Comparison of ENCODE assay signal across 8 mouse cellular contexts in genomic region chr9:103304927-103305326, GRCm38 (mm10). TPM values are rescaled to one million over a fixed set of nuclear protein-coding genes. Genes with fewer than 3 reads are reported as not detected.
DNase-seq lines count a peak whose midpoint lies in the region; ATAC-seq and TF ChIP-seq lines count a peak whose summit lies in the region.

Gene 1300017J02Rik (minus strand): TSS chr9:103305082.
Gene Topbp1 (plus strand): TSS chr9:103305215.

- peak; percentile 4; the same call in 1 of the 2 replicates for TF ChIP-seq CTCF in bone marrow, adult 2 months (IDR thresholded peaks at IDR 0.05; ENCODE audit: control insufficient read depth, insufficient read depth, low read length)

- peak within 1 kb of the TSS; percentile 75 for H3K4me2 ChIP-seq in embryonic facial prominence, embryonic 15.5 days (replicated peaks)
- peak within 1 kb of the TSS; percentile 73 for H3K4me2 ChIP-seq in kidney, embryonic 14.5 days (replicated peaks; ENCODE audit: low read depth, low read length)
- H3K4me2 ChIP-seq in limb, embryonic 15.5 days: peak within 1 kb of the TSS; percentile 74

- peak; percentile 97 for ATAC-seq in embryonic facial prominence, embryonic 15.5 days (ENCODE audit: insufficient number of reproducible peaks, low FRiP score, low TSS enrichment, low read depth)
- peak; percentile 98 for ATAC-seq in kidney, embryonic 14.5 days (ENCODE audit: low FRiP score, low TSS enrichment)
- ATAC-seq in limb, embryonic 15.5 days (ENCODE audit: insufficient number of reproducible peaks, low FRiP score, low TSS enrichment, low read depth): peak; percentile 92

- peak; percentile 94 for DNase-seq in 416B (ENCODE audit: low read depth)
- DNase-seq in heart, adult 9 months (ENCODE audit: low spot score in 2 of 2): peak; percentile 85 to 89
- DNase-seq in monocyte, adult 2 months (ENCODE audit: low read depth in 1 of 2, low spot score in 2 of 2): peak; percentile 73 to 84
- DNase-seq in spleen, postnatal 36 days (ENCODE audit: low spot score in 2 of 2): peak; percentile 93 to 94

- H3K4me3 ChIP-seq in bone marrow, adult 2 months (replicated peaks; ENCODE audit: control insufficient read depth, low read depth, low read length): peak within 1 kb of the TSS; percentile 98
- H3K4me3 ChIP-seq in embryonic facial prominence, embryonic 15.5 days (replicated peaks): peak within 1 kb of the TSS; percentile 94
- peak within 1 kb of the TSS; percentile 96 for H3K4me3 ChIP-seq in kidney, embryonic 14.5 days (ENCODE audit: low read length)
- H3K4me3 ChIP-seq in limb, embryonic 15.5 days: peak within 1 kb of the TSS; percentile 81

- no peaks in the 10 kb centered on the region for H3K9me3 ChIP-seq in embryonic facial prominence, embryonic 15.5 days (replicated peaks)
- no peaks in the 10 kb centered on the region for H3K9me3 ChIP-seq in kidney, embryonic 14.5 days (ENCODE audit: control insufficient read depth, low read length)
- H3K9me3 ChIP-seq in limb, embryonic 15.5 days: no peaks in the 10 kb centered on the region

- peaks cover 18% of the 10 kb centered on the region for H3K36me3 ChIP-seq in embryonic facial prominence, embryonic 15.5 days
- H3K36me3 ChIP-seq in kidney, embryonic 14.5 days (ENCODE audit: control insufficient read depth, insufficient read depth, low read length): peaks cover 30% of the 10 kb centered on the region
- H3K36me3 ChIP-seq in limb, embryonic 15.5 days: peaks cover 22% of the 10 kb centered on the region

- under 1% methylated on average over 49 of the region's 49 CpGs for WGBS in bone marrow, adult 2 months
- WGBS in embryonic facial prominence, embryonic 15.5 days: under 1% methylated on average over 48 of the region's 49 CpGs
- WGBS in kidney, embryonic 14.5 days: under 1% methylated on average over 49 of the region's 49 CpGs
- WGBS in limb, embryonic 15.5 days: under 1% methylated on average over 49 of the region's 49 CpGs

- H3K9ac ChIP-seq in embryonic facial prominence, embryonic 15.5 days: peak within 1 kb of the TSS; percentile 87
- peak within 1 kb of the TSS; percentile 95 for H3K9ac ChIP-seq in kidney, embryonic 14.5 days (ENCODE audit: low read depth, low read length)
- peak within 1 kb of the TSS; percentile 81 for H3K9ac ChIP-seq in limb, embryonic 15.5 days

- H3K27ac ChIP-seq in bone marrow, adult 2 months (ENCODE audit: control insufficient read depth, insufficient read depth, low read depth, low read length, poor library complexity): peak within 1 kb of the TSS; percentile 97
- H3K27ac ChIP-seq in embryonic facial prominence, embryonic 15.5 days (replicated peaks): peak within 1 kb of the TSS; percentile 90
- H3K27ac ChIP-seq in kidney, embryonic 14.5 days (ENCODE audit: low read depth, low read length): peak within 1 kb of the TSS; percentile 88
- peak within 1 kb of the TSS; percentile 93 for H3K27ac ChIP-seq in limb, embryonic 15.5 days

- H3K4me1 ChIP-seq in bone marrow, adult 2 months (ENCODE audit: control insufficient read depth, insufficient read depth, low read length): peaks cover 1% of the 10 kb centered on the region; the same call in 1 of the 2 replicates
- H3K4me1 ChIP-seq in embryonic facial prominence, embryonic 15.5 days: peaks cover 21% of the 10 kb centered on the region
- H3K4me1 ChIP-seq in kidney, embryonic 14.5 days (ENCODE audit: control insufficient read depth, insufficient read depth, low read length): peaks cover 9% of the 10 kb centered on the region; the same call in 1 of the 2 replicates
- H3K4me1 ChIP-seq in limb, embryonic 15.5 days: peaks cover 4% of the 10 kb centered on the region; the same call in 1 of the 2 replicates

- TF ChIP-seq POLR2A in bone marrow, adult 2 months (IDR thresholded peaks at IDR 0.05; ENCODE audit: borderline replicate concordance, control insufficient read depth, low read depth, low read length): peak; percentile 98

- H3K27me3 ChIP-seq in embryonic facial prominence, embryonic 15.5 days: no peaks in the 10 kb centered on the region
- H3K27me3 ChIP-seq in kidney, embryonic 14.5 days (ENCODE audit: control insufficient read depth, insufficient read depth, low read length): no peaks in the 10 kb centered on the region
- H3K27me3 ChIP-seq in limb, embryonic 15.5 days: no peaks in the 10 kb centered on the region

RNA-seq across cellular contexts. Expression of gene 1300017J02Rik, which starts in this region (rescaled TPM):
- 52.1 and 67.0 TPM in 2 replicates for polyA plus RNA-seq in bone marrow, adult 2 months (2011; ENCODE audit: insufficient read depth, insufficient read length, low replicate concordance, missing spikeins)
- 2.4 and 2.9 TPM in 2 replicates for polyA plus RNA-seq in embryonic facial prominence, embryonic 15.5 days (2015; fragmentation: Nextera tagmentation; extraction: Ambion mirVana)
- 0.97 TPM in 1 of 2 replicates, not detected in the other for polyA plus RNA-seq in kidney, embryonic 14.5 days (2014; fragmentation: Nextera tagmentation; extraction: Ambion mirVana)
- polyA plus RNA-seq in limb, embryonic 15.5 days (2015; fragmentation: Nextera tagmentation; extraction: Ambion mirVana): 0.88 and 1.5 TPM in 2 replicates

RNA-seq across cellular contexts. Expression of gene Topbp1, which starts in this region (rescaled TPM):
- polyA plus RNA-seq in bone marrow, adult 2 months (2011; ENCODE audit: insufficient read depth, insufficient read length, low replicate concordance, missing spikeins): 46.9 and 52.8 TPM in 2 replicates
- 52.8 and 55.2 TPM in 2 replicates for polyA plus RNA-seq in embryonic facial prominence, embryonic 15.5 days (2015; fragmentation: Nextera tagmentation; extraction: Ambion mirVana)
- polyA plus RNA-seq in kidney, embryonic 14.5 days (2014; fragmentation: Nextera tagmentation; extraction: Ambion mirVana): 64.3 and 91.9 TPM in 2 replicates
- polyA plus RNA-seq in limb, embryonic 15.5 days (2015; fragmentation: Nextera tagmentation; extraction: Ambion mirVana): 50.9 and 57.7 TPM in 2 replicates

Comparison
In these comparisons a context has a peak if more than half of its experiments do, and no peak if none do; other contexts are left out.
1. Peak in every context shown above with its lines: DNase-seq, ATAC-seq, H3K4me3 ChIP-seq and H3K27ac ChIP-seq.
2. RNA of gene 1300017J02Rik (polyA plus RNA-seq): 52.1 to 67.0 TPM in bone marrow, adult 2 months; 2.4 to 2.9 TPM in embryonic facial prominence, embryonic 15.5 days, 0.88 to 1.5 TPM in limb, embryonic 15.5 days and 0.97 TPM in kidney, embryonic 14.5 days; every median in the first group is over 10 times any median in the second.